Mouse (Mus musculus) limb, embryonic 11.5 days (tissue): Measurements from ENCODE around the gene Zfp2. TPM values are rescaled to one million over a fixed set of nuclear protein-coding genes. Genes with fewer than 3 reads are reported as not detected.
A peak's percentile ranks its signal among the peaks of the same experiment; 100 is the strongest.

Experiments
- ATAC-seq: fragments of 200-750 bp; cut with Nextera tagmentation; 2 replicates; pipeline ENCODE4 v1.8.0; 2017; ENCODE audit warnings: low read depth; ENCODE audit not compliant: insufficient number of reproducible peaks, low FRiP score, low TSS enrichment
- DNase-seq: peaks from one replicate; pipeline ENCODE4 v3.0.0-alpha.2; 2015; ENCODE audit warnings: low spot score
- H3K27ac ChIP-seq: fragments of 300-500 bp; sonication (generic); replicated peaks from 2 replicates; pipeline ENCODE4 v1.5.1; 2014; ENCODE audit warnings: low read depth, mild to moderate bottlenecking, low read length
- H3K27me3 ChIP-seq: fragments of 300-500 bp; sonication (generic); 2 replicates; pipeline ENCODE4 v1.6.1; 2014; ENCODE audit warnings: mild to moderate bottlenecking, low read length, mixed read lengths; ENCODE audit not compliant: control insufficient read depth, insufficient read depth
- H3K36me3 ChIP-seq: fragments of 300-500 bp; sonication (generic); 2 replicates; pipeline ENCODE4 v1.6.1; 2014; ENCODE audit warnings: mild to moderate bottlenecking, low read length, moderate library complexity, mixed read lengths; ENCODE audit not compliant: control insufficient read depth, insufficient read depth
- H3K4me1 ChIP-seq: fragments of 300-500 bp; sonication (generic); 2 replicates; pipeline ENCODE4 v1.6.1; 2014; ENCODE audit warnings: low read length, mixed read lengths; ENCODE audit not compliant: control insufficient read depth, insufficient read depth
- H3K4me2 ChIP-seq: fragments of 300-500 bp; sonication (generic); 2 replicates; pipeline ENCODE4 v1.6.1; 2014; ENCODE audit warnings: low read depth, mild to moderate bottlenecking, moderate library complexity; ENCODE audit not compliant: severe bottlenecking
- H3K4me3 ChIP-seq: fragments of 300-500 bp; sonication (generic); 2 replicates; pipeline ENCODE4 v1.5.1; 2014; ENCODE audit warnings: low read depth, low read length
- H3K9ac ChIP-seq: fragments of 300-500 bp; sonication (generic); 2 replicates; pipeline ENCODE4 v1.6.1; 2014; ENCODE audit warnings: mild to moderate bottlenecking, low read length
- H3K9me3 ChIP-seq: fragments of 300-500 bp; sonication (generic); 2 replicates; pipeline ENCODE4 v1.6.1; 2016; ENCODE audit warnings: low read length; ENCODE audit not compliant: control insufficient read depth
- WGBS: fragments of 180-500 bp; shearing (Covaris S2); extraction: QIAGEN DNeasy Blood & Tissue Kit; methylation state at CpG from one replicate; pipeline ENCODE4 v1.1.7; 2014; 5-methylcytosine and 5-hydroxymethylcytosine counted together
- polyA plus RNA-seq: library from polyadenylated mRNA; unstranded; fragments of >200 nt; fragmentation: Nextera tagmentation; extraction: Ambion mirVana; gene quantifications from 2 replicates; pipeline ENCODE4 v1.2.1, GENCODE M21; 2014

The Zfp2 gene
- polyA plus RNA-seq, 1 experiment from 2014 or later, result 21.3 TPM

DNA sequence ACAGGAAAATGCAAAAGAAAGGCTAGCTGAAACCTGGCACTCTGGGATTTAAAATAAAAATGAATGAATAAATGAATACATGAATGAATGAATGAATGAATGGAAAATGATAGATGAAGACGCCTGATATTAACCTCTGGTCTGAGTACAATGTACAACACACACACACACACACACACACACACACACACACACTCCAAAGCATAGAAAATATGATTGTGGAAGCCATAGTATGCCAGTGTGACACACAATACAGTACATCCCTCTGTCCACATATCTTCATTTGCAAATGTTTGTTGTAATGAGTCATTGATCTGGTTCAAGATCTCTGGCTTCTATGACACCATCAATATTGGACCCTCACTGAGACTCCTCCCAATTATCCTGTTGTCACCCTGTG lies 16.1 kb upstream of the Zfp2 start:
- Histone ChIP-seq H3K4me1 (no peaks in the 10 kb centered on the region), H3K9me3 (no peaks in the 10 kb centered on the region), H3K36me3 (no peaks in the 10 kb centered on the region), H3K9ac (no peak overlapping the region), H3K4me3 (no peak overlapping the region), H3K27me3 (no peaks in the 10 kb centered on the region), H3K27ac (no peak overlapping the region), H3K4me2 (no peak overlapping the region)
- DNase-seq (no peak), ATAC-seq (no peak)
- WGBS, result 73% methylated on average over 1 of the region's 1 CpGs

DNA sequence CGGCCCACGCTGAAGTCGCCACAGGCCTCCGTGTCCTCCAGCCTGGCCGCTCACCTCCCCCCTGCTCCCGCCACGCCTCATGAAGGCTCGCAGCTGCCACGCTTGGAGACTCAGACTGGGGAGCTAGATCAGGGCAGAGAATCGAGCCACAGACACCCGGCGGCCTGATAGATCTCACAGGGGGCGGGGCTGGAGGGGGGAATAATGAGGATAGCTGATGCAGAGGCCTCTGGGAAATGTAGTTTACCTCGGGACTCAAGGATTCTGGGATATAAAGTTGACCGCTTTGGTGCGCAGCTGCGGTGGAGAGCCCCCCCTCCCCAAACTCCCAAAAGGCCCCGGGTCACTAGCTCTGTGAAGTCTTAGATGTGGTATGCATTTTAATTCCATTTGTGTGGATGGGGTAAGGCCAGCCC lies 15.5 kb upstream of the Zfp2 start, which contains the start of gene Zfp354b:
Gene Zfp354b (minus strand): TSS at position 183 of the 416 bp plus-strand sequence.
- H3K27ac ChIP-seq, result no peak within 1 kb of the TSS

DNA sequence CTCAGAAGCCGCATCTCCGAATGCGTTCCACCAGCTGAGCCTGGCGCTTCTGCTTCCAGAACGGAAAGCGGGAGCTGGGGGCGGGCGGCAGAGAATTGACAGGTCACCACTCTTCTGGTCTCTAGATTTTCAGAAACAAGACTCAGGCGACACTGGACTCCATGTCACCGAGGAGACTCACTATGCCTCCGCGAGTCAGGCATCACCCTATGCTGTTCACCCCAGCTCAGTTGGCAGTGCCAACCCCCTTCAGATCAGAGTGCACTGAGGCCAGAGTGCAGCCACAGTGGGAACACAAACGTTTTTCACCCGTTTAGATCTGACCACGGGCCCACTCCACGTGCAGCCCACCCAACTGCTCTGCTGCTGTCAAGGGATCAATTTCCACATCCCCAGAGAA lies 15.1 kb upstream of the Zfp2 start:
- DNase-seq (no peak), ATAC-seq (peak; percentile 76; the same call in 1 of the 2 replicates)
- no peak overlapping the region for H3K27ac ChIP-seq
- H3K36me3 ChIP-seq, result no peaks in the 10 kb centered on the region
- H3K9me3 ChIP-seq, result no peaks in the 10 kb centered on the region
- peak overlapping the region; percentile 81 for H3K4me2 ChIP-seq
- 3% methylated on average over 16 of the region's 16 CpGs for WGBS
- peak overlapping the region; percentile 59 for H3K4me3 ChIP-seq
- H3K27me3 ChIP-seq, result no peaks in the 10 kb centered on the region
- H3K9ac ChIP-seq, result peak overlapping the region; percentile 56
- H3K4me1 ChIP-seq, result no peaks in the 10 kb centered on the region

More for the DNA sequence above, 15.5 kb upstream of the Zfp2 start, which contains the start of gene Zfp354b:
- Histone ChIP-seq H3K4me1 (no peaks in the 10 kb centered on the region), H3K36me3 (no peaks in the 10 kb centered on the region), H3K4me2 (peak within 1 kb of the TSS; percentile 81), H3K4me3 (peak within 1 kb of the TSS; percentile 59), H3K9me3 (no peaks in the 10 kb centered on the region), H3K9ac (peak within 1 kb of the TSS; percentile 56), H3K27me3 (no peaks in the 10 kb centered on the region)
- peak; percentile 87 for ATAC-seq
- WGBS, result 1% methylated on average over 18 of the region's 18 CpGs
- DNase-seq, result peak; percentile 83

DNA sequence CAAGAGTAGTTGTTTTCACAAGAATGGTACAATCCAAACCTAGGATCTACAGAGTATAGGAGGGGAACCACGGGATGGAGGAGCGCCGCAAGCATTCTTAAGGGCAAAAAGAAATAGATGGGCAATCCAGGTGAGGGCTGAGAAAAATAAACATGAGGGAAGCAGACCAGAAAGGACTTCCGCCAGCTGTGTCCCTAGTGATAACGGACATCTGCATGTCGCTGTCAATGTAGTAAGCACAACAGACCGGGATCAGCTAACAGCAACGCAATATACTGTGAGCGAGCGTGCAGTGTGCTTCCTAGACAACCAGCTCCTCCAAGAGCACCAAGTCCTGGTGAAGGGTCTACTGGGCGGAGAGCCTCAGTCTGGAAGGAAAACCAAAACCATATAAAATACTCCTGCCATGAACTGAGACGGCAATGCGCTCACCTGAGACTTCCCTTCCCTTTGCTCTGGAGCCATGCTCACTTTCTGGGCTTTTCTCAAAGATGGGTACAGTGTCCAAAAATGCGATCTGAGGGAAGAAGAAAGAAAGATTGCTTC lies 14.6 kb upstream of the Zfp2 start:
- ATAC-seq, result no peak
- no peak overlapping the region for H3K27ac ChIP-seq
- no peak for DNase-seq
- H3K4me1 ChIP-seq, result no peaks in the 10 kb centered on the region
- peak overlapping the region; percentile 59 for H3K4me3 ChIP-seq
- no peaks in the 10 kb centered on the region for H3K9me3 ChIP-seq
- no peaks in the 10 kb centered on the region for H3K27me3 ChIP-seq
- H3K4me2 ChIP-seq, result peak overlapping the region; percentile 81
- 26% methylated on average over 14 of the region's 14 CpGs for WGBS
- H3K36me3 ChIP-seq, result no peaks in the 10 kb centered on the region
- no peak overlapping the region for H3K9ac ChIP-seq

DNA sequence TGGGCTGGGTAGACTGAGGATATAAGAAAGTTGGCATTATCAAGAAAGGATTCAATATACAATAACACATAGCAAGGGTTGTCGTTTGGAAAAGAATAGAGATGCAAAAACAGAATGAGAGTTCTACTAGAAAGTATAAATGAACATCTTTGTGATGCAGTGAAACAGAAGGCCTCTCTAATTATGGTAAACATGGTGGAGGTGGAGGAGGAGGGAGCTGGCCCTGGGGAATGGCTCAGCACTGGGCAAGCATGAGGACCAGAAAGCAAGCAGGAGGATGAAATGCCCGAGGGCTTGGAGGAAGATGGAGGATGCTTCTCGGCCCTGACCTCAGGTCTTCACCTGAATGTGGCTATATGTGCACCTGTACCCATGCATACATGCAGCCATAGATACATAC lies 1.5 kb downstream of the Zfp2 start:
- Histone ChIP-seq H3K9ac (no peak overlapping the region), H3K4me2 (no peak overlapping the region), H3K4me1 (no peaks in the 10 kb centered on the region), H3K36me3 (peaks cover 17% of the 10 kb centered on the region), H3K27me3 (no peaks in the 10 kb centered on the region), H3K4me3 (no peak overlapping the region), H3K9me3 (no peaks in the 10 kb centered on the region), H3K27ac (no peak overlapping the region)
- no peak for ATAC-seq
- DNase-seq, result no peak
- 87% methylated on average over 3 of the region's 3 CpGs for WGBS

DNA sequence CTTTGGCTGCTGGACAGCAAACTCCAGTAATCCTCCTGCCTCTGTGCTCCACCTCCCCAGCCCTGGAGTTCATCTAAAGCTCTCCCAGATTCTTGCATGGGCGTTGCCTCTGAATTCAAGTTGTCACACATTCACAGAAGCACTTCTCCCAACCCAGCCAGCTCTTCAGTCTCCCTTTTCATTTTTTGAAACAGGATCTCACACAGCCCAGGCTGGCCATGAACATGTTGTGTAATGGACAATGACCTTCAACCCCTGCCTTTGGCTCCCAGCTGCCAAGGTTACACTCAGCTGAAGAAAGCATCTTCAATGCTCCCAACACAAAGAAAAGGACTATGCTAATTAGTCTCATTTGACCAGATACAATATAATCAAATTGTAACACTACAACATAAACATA lies 2.7 kb downstream of the Zfp2 start:
- H3K4me2 ChIP-seq, result no peak overlapping the region
- H3K4me1 ChIP-seq, result no peaks in the 10 kb centered on the region
- H3K9ac ChIP-seq, result no peak overlapping the region
- no peaks in the 10 kb centered on the region for H3K27me3 ChIP-seq
- DNase-seq (no peak), ATAC-seq (no peak)
- H3K36me3 ChIP-seq, result peaks cover 21% of the 10 kb centered on the region
- 90% methylated on average over 1 of the region's 1 CpGs for WGBS
- no peak overlapping the region for H3K27ac ChIP-seq
- H3K9me3 ChIP-seq, result no peaks in the 10 kb centered on the region; the same call in 1 of the 2 replicates
- H3K4me3 ChIP-seq, result no peak overlapping the region

DNA sequence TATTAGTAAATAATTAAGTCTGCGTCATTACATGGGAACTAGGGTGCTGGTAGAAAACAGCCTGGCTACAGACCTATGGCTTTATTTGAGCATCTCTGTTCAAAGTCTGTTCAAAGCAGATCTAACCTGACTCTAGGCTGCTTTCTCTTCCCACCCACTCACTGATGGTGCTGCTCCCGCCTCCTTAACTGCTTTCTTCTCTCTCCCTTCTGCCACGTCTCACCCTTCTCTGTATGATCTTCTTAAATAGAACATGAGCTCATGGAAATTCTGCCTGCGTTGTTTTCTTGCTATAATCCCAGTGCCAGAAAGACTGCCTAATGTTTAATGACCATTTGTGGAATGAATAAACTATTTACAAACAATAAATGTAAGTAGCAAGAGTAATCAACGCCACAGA lies 7.8 kb downstream of the Zfp2 start:
- 95% methylated on average over 5 of the region's 5 CpGs for WGBS

DNA sequence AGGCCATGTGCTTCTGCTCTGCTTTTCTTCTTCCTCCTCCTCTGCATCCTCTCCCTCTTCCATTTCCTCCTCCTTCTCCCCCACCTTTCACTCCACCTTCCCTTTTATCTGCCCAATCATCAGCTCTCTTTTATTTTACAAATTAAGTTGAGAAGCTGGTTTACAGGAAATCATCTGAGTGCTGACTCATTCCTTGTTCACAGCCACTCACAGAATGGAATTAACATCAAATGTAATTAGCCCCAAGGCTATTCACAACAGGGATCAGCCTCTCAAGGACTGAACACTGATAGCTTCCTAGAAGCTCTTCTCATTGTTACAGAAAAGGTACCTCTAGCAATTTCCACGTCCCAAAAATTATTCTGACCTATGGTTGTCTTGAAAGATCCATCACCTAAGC lies 18.6 kb downstream of the Zfp2 start:
- ATAC-seq (no peak), DNase-seq (no peak)
- H3K9ac ChIP-seq, result no peak overlapping the region
- no peaks in the 10 kb centered on the region for H3K27me3 ChIP-seq
- peaks cover 27% of the 10 kb centered on the region for H3K9me3 ChIP-seq
- WGBS, result 88% methylated on average over 1 of the region's 1 CpGs
- no peak overlapping the region for H3K4me2 ChIP-seq
- no peak overlapping the region for H3K4me3 ChIP-seq
- H3K36me3 ChIP-seq, result peaks cover 25% of the 10 kb centered on the region
- H3K4me1 ChIP-seq, result no peaks in the 10 kb centered on the region
- H3K27ac ChIP-seq, result no peak overlapping the region

More for the DNA sequence above, 7.8 kb downstream of the Zfp2 start:
- Histone ChIP-seq H3K27me3 (no peaks in the 10 kb centered on the region), H3K9ac (no peak overlapping the region), H3K27ac (no peak overlapping the region), H3K9me3 (peaks cover 12% of the 10 kb centered on the region), H3K4me1 (no peaks in the 10 kb centered on the region), H3K36me3 (peaks cover 57% of the 10 kb centered on the region), H3K4me2 (no peak overlapping the region), H3K4me3 (no peak overlapping the region)
- DNase-seq (no peak), ATAC-seq (no peak)

DNA sequence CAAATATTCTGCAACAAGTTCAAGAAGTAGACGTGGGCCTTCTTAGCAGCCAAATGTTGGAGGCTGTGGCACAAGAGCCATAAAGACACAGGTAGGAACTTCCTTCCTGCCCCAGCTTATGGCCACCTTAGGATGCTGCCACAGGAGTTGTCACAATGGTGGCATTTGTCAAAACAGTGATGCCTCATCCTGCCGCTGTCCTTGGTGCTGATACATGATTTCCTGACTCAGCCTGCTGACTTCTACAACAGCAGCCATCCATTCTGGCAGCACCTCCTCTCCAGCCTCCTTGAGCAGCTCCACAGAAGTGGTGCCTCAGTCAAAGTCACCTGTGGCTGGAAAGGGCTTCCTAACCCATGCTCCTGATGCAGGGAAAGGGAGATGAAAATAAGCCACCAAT lies 23.5 kb downstream of the Zfp2 start:
- H3K4me1 ChIP-seq, result no peaks in the 10 kb centered on the region
- no peak overlapping the region for H3K9ac ChIP-seq
- no peaks in the 10 kb centered on the region; the same call in 1 of the 2 replicates for H3K9me3 ChIP-seq
- ATAC-seq (no peak), DNase-seq (peak; percentile 35)
- H3K36me3 ChIP-seq, result no peaks in the 10 kb centered on the region
- no peak overlapping the region for H3K4me2 ChIP-seq
- WGBS, result 58% methylated on average over 2 of the region's 2 CpGs
- H3K27me3 ChIP-seq, result no peaks in the 10 kb centered on the region
- H3K4me3 ChIP-seq, result no peak overlapping the region
- no peak overlapping the region for H3K27ac ChIP-seq
